Mouse (Mus musculus): ENCODE results near the gene Cox16.

DNA sequence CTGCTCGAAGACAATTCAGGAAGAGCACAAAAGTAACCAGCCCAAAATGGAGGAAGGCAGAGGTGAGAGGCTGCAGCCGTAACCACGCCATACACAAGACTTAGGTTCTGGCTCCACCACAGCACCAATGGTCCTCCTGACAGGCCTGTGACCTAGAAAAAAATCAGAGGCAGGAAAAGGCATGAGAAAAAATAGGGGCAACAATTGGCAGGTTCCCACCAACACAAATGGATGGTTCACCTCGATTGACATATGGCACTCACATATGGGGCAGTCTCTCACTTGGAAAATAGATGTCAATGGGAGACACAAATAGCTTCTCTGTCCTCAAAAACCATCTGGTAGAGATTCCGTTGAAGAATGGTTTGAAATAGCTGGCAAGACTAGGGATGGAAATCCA lies 169.0 kb downstream of the Cox16 start:
- TF ChIP-seq CTCF (IDR thresholded peaks at IDR 0.05; ENCODE audit: control insufficient read depth, insufficient read depth, low read length) (no peak), POLR2A (IDR thresholded peaks at IDR 0.05; ENCODE audit: borderline replicate concordance, control insufficient read depth, low read depth, low read length) (no peak)
